Mouse (Mus musculus) hindbrain, embryonic 11.5 days (tissue): Measurements from ENCODE around the gene Gfra4. TPM values are rescaled to one million over a fixed set of nuclear protein-coding genes. Genes with fewer than 3 reads are reported as not detected.

ENCODE experiments used
- ATAC-seq: fragments of 200-750 bp; cut with Nextera tagmentation; 2 replicates; pipeline ENCODE4 v1.8.0; 2017; ENCODE audit warnings: mild to moderate bottlenecking, moderate TSS enrichment, moderate library complexity; ENCODE audit not compliant: low FRiP score
- DNase-seq: peaks from one replicate; pipeline ENCODE4 v3.0.0-alpha.2; 2015; ENCODE audit warnings: low spot score
- H3K27ac ChIP-seq: fragments of 300-500 bp; sonication (generic); 2 replicates; pipeline ENCODE4 v1.5.1; 2014; ENCODE audit warnings: mild to moderate bottlenecking, low read depth, low read length
- H3K27me3 ChIP-seq: fragments of 300-500 bp; sonication (generic); 2 replicates; pipeline ENCODE4 v1.6.1; 2014; ENCODE audit warnings: mild to moderate bottlenecking, low read length, moderate library complexity, mixed read lengths; ENCODE audit not compliant: control insufficient read depth, insufficient read depth
- H3K36me3 ChIP-seq: fragments of 300-500 bp; sonication (generic); 2 replicates; pipeline ENCODE4 v1.6.1; 2014; ENCODE audit warnings: mild to moderate bottlenecking, low read length, moderate library complexity, mixed read lengths; ENCODE audit not compliant: control insufficient read depth, insufficient read depth
- H3K4me1 ChIP-seq: fragments of 300-500 bp; sonication (generic); replicated peaks from 2 replicates; pipeline ENCODE4 v1.6.1; 2014; ENCODE audit warnings: low read length, mixed read lengths; ENCODE audit not compliant: control insufficient read depth, insufficient read depth
- H3K4me2 ChIP-seq: fragments of 300-500 bp; sonication (generic); replicated peaks from 2 replicates; pipeline ENCODE4 v1.6.1; 2014; ENCODE audit warnings: mild to moderate bottlenecking, low read depth, low read length
- H3K4me3 ChIP-seq: fragments of 300-500 bp; sonication (generic); 2 replicates; pipeline ENCODE4 v1.5.1; 2014; ENCODE audit warnings: low read depth, low read length
- H3K9ac ChIP-seq: fragments of 300-500 bp; sonication (generic); 2 replicates; pipeline ENCODE4 v1.6.1; 2014; ENCODE audit warnings: low read depth, low read length
- H3K9me3 ChIP-seq: fragments of 300-500 bp; sonication (generic); 2 replicates; pipeline ENCODE4 v1.6.1; 2016; ENCODE audit warnings: low read length; ENCODE audit not compliant: control insufficient read depth
- WGBS: fragments of 180-500 bp; shearing (Covaris S2); extraction: QIAGEN DNeasy Blood & Tissue Kit; methylation state at CpG from one replicate; pipeline ENCODE4 v1.1.7; 2014; 5-methylcytosine and 5-hydroxymethylcytosine counted together
- polyA plus RNA-seq: library from polyadenylated mRNA; unstranded; fragments of >200 nt; fragmentation: Nextera tagmentation; extraction: Ambion mirVana; gene quantifications from 2 replicates; pipeline ENCODE4 v1.2.1, GENCODE M21; 2014

Gfra4 gene
- 5.6 and 6.1 TPM in 2 replicates for polyA plus RNA-seq

GRCm38 (mm10) chr2:131042988-131043387, at the start of gene Gfra4:
TSS of gene Gfra4 (minus strand) at chr2:131043088.
- peaks cover 32% of the 10 kb centered on the region for H3K27me3 ChIP-seq
- H3K36me3 ChIP-seq: no peaks in the 10 kb centered on the region
- H3K27ac ChIP-seq: no peak within 1 kb of the TSS
- no peak within 1 kb of the TSS for H3K4me3 ChIP-seq
- no peak within 1 kb of the TSS for H3K4me2 ChIP-seq
- H3K9me3 ChIP-seq: no peaks in the 10 kb centered on the region
- DNase-seq: no peak
- no peak for ATAC-seq
- WGBS: 75% methylated on average over 2 of the region's 2 CpGs
- H3K4me1 ChIP-seq: 0 out of 2 replicates have a peak, but pooled peaks cover 3% of the 10 kb centered on the region
- H3K9ac ChIP-seq: no peak within 1 kb of the TSS

GRCm38 (mm10) chr2:131090852-131091251, 48.0 kb upstream of the Gfra4 start:
- WGBS: 81% methylated on average over 3 of the region's 3 CpGs

GRCm38 (mm10) chr2:131089634-131090033, 46.7 kb upstream of the Gfra4 start:
- Histone ChIP-seq H3K36me3 (no peaks in the 10 kb centered on the region), H3K9ac (no peak overlapping the region), H3K27ac (no peak overlapping the region), H3K4me3 (no peak overlapping the region), H3K9me3 (no peaks in the 10 kb centered on the region), H3K4me2 (no peak overlapping the region), H3K27me3 (no peaks in the 10 kb centered on the region), H3K4me1 (no peaks in the 10 kb centered on the region)
- DNase-seq (no peak), ATAC-seq (no peak)
- 78% methylated on average over 1 of the region's 1 CpGs for WGBS

More at GRCm38 (mm10) chr2:131090852-131091251, 48.0 kb upstream of the Gfra4 start:
- DNase-seq (no peak), ATAC-seq (no peak)
- Histone ChIP-seq H3K9ac (no peak overlapping the region), H3K36me3 (no peaks in the 10 kb centered on the region), H3K4me1 (no peaks in the 10 kb centered on the region), H3K9me3 (no peaks in the 10 kb centered on the region), H3K27me3 (no peaks in the 10 kb centered on the region), H3K27ac (no peak overlapping the region), H3K4me2 (no peak overlapping the region), H3K4me3 (no peak overlapping the region)

- no peak for DNase-seq
- H3K36me3 ChIP-seq: no peaks in the 10 kb centered on the region
- no peak overlapping the region for H3K9ac ChIP-seq
- no peaks in the 10 kb centered on the region for H3K9me3 ChIP-seq
- H3K4me1 ChIP-seq: no peaks in the 10 kb centered on the region
- H3K4me3 ChIP-seq: no peak overlapping the region
- H3K4me2 ChIP-seq: no peak overlapping the region
- H3K27ac ChIP-seq: no peak overlapping the region
- 86% methylated on average over 4 of the region's 4 CpGs for WGBS
- no peak for ATAC-seq
- no peaks in the 10 kb centered on the region for H3K27me3 ChIP-seq
Measured at GRCm38 (mm10) chr2:131088581-131088980, 45.7 kb upstream of the Gfra4 start.

GRCm38 (mm10) chr2:131086667-131087390, 43.9 kb upstream of the Gfra4 start, which contains the start of gene Siglec1:
TSS of gene Siglec1 (minus strand) at chr2:131086765.
- ATAC-seq (no peak), DNase-seq (no peak)
- no peak within 1 kb of the TSS for H3K4me2 ChIP-seq
- 85% methylated on average over 11 of the region's 11 CpGs for WGBS
- no peak within 1 kb of the TSS for H3K9ac ChIP-seq
- H3K4me1 ChIP-seq: no peaks in the 10 kb centered on the region
- H3K27me3 ChIP-seq: no peaks in the 10 kb centered on the region
- no peak within 1 kb of the TSS for H3K4me3 ChIP-seq
- H3K9me3 ChIP-seq: no peaks in the 10 kb centered on the region
- no peak within 1 kb of the TSS for H3K27ac ChIP-seq
- no peaks in the 10 kb centered on the region for H3K36me3 ChIP-seq

GRCm38 (mm10) chr2:131084206-131084605, 41.3 kb upstream of the Gfra4 start:
- Histone ChIP-seq H3K4me2 (no peak overlapping the region), H3K36me3 (no peaks in the 10 kb centered on the region), H3K9me3 (no peaks in the 10 kb centered on the region), H3K9ac (no peak overlapping the region), H3K27me3 (no peaks in the 10 kb centered on the region), H3K4me1 (no peaks in the 10 kb centered on the region), H3K4me3 (no peak overlapping the region), H3K27ac (no peak overlapping the region)
- ATAC-seq: no peak
- DNase-seq: no peak
- WGBS: 87% methylated on average over 4 of the region's 4 CpGs

GRCm38 (mm10) chr2:131080507-131080906, 37.6 kb upstream of the Gfra4 start:
- H3K27me3 ChIP-seq: no peaks in the 10 kb centered on the region
- H3K9ac ChIP-seq: no peak overlapping the region
- no peak for DNase-seq
- 88% methylated on average over 5 of the region's 5 CpGs for whole genome bisulfite sequencing
- no peaks in the 10 kb centered on the region for H3K4me1 ChIP-seq
- H3K4me2 ChIP-seq: no peak overlapping the region
- no peaks in the 10 kb centered on the region for H3K9me3 ChIP-seq
- H3K36me3 ChIP-seq: no peaks in the 10 kb centered on the region
- H3K4me3 ChIP-seq: no peak overlapping the region
- no peak for ATAC-seq
- no peak overlapping the region for H3K27ac ChIP-seq

- H3K27me3 ChIP-seq: no peaks in the 10 kb centered on the region
- WGBS: 87% methylated on average over 10 of the region's 10 CpGs
- no peak overlapping the region for H3K4me2 ChIP-seq
- ATAC-seq: no peak
- H3K9me3 ChIP-seq: no peaks in the 10 kb centered on the region
- H3K36me3 ChIP-seq: no peaks in the 10 kb centered on the region
- H3K9ac ChIP-seq: no peak overlapping the region
- DNase-seq: no peak
- no peak overlapping the region for H3K4me3 ChIP-seq
- no peaks in the 10 kb centered on the region for H3K4me1 ChIP-seq
- no peak overlapping the region for H3K27ac ChIP-seq
Measured at GRCm38 (mm10) chr2:131072536-131072935, 29.6 kb upstream of the Gfra4 start.

- no peak overlapping the region for H3K27ac ChIP-seq
- 83% methylated on average over 6 of the region's 6 CpGs for WGBS
Measured at GRCm38 (mm10) chr2:131067481-131067880, 24.6 kb upstream of the Gfra4 start.

More at GRCm38 (mm10) chr2:131067481-131067880, 24.6 kb upstream of the Gfra4 start:
- H3K4me3 ChIP-seq: no peak overlapping the region
- no peaks in the 10 kb centered on the region for H3K36me3 ChIP-seq
- H3K9ac ChIP-seq: no peak overlapping the region
- H3K4me2 ChIP-seq: no peak overlapping the region
- no peaks in the 10 kb centered on the region for H3K9me3 ChIP-seq
- H3K27me3 ChIP-seq: peaks cover 15% of the 10 kb centered on the region
- DNase-seq (no peak), ATAC-seq (no peak)
- H3K4me1 ChIP-seq: 0 out of 2 replicates have a peak, but pooled peaks cover 2% of the 10 kb centered on the region
